ENCODE assay signal across 8 mouse cellular contexts in the genomic region with DNA sequence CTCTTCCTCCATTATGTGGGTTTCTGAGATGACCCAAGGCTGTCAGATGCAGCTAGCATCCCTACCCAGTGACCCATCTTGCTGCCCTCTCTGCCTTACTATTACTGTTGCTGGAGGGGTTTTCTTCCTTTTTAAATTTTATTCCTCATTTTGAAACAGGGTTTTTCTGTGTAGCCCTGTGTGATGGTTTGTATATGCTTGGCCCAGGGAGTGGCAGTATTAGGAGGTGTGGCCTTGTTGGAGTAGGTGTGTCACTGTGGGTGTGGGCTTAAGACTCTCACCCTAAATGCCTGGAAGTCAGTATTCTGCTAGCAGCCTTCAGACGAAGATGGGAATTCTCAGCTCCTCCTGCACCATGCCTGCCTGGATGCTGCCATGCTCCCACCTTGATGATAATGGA. TPM values are rescaled to one million over a fixed set of nuclear protein-coding genes. Genes with fewer than 3 reads are reported as not detected.
DNase-seq lines count a peak whose midpoint lies in the region; ATAC-seq and TF ChIP-seq lines count a peak whose summit lies in the region.
"Not testable (repeated sequence)": the region's sequence is repeated elsewhere in the genome, so short reads cannot be mapped to it uniquely, and the experiment has no call there.

Gene Fam118a, plus strand, starts transcription at position 301 of the 400 bp plus-strand sequence.

- not testable (repeated sequence) for H3K4me3 ChIP-seq in CH12.LX (replicated peaks in 1 of 3; ENCODE audit: low read depth in 2 of 3, low read length in 2 of 3, poor library complexity in 1 of 3); cortical plate, adult 2 months (ENCODE audit: insufficient read depth, low read length); forebrain, postnatal 0 days (ENCODE audit: low read depth, low read length); kidney, embryonic 14.5 days (ENCODE audit: low read length); lung, embryonic 16.5 days (ENCODE audit: low read length); neural tube, embryonic 13.5 days

- dilution Hi-C loops in CH12.LX (cut with MboI; ENCODE audit: extremely low pct_ligation_motif_present, extremely low pct_unique_long_range_greater_than_20kb, low sequenced_read_pairs) = not testable (repeated sequence)

- not testable (repeated sequence) for TF ChIP-seq RAD21 in CH12.LX (IDR thresholded peaks at IDR 0.05; ENCODE audit: low read depth, low read length)

- H3K79me2 ChIP-seq in CH12.LX (replicated peaks; ENCODE audit: control insufficient read depth, extremely low read depth, insufficient read depth, poor library complexity, severe bottlenecking) = not testable (repeated sequence)

- not testable (repeated sequence) for H3K9me3 ChIP-seq in CH12.LX (replicated peaks; ENCODE audit: low read length); forebrain, postnatal 0 days (ENCODE audit: low read length); kidney, embryonic 14.5 days (ENCODE audit: control insufficient read depth, low read length); lung, embryonic 16.5 days (ENCODE audit: control insufficient read depth, low read length); neural tube, embryonic 13.5 days

- TF ChIP-seq EP300 in CH12.LX (IDR thresholded peaks at IDR 0.05; ENCODE audit: low read length) = not testable (repeated sequence)

- TF ChIP-seq POLR2A in CH12.LX (IDR thresholded peaks at IDR 0.05; ENCODE audit: low read depth, low read length); cortical plate, adult 2 months (IDR thresholded peaks at IDR 0.05; ENCODE audit: extremely low read depth, insufficient read depth, low read length): not testable (repeated sequence)

- intact Hi-C loops in left cerebral cortex, postnatal 10 days (cut with DNase I) = not testable (repeated sequence)

- not testable (repeated sequence) for H3K4me2 ChIP-seq in CH12.LX (ENCODE audit: insufficient read depth, low read depth, poor library complexity, severe bottlenecking); forebrain, postnatal 0 days (ENCODE audit: low read depth); kidney, embryonic 14.5 days (replicated peaks; ENCODE audit: low read depth, low read length); lung, embryonic 16.5 days (ENCODE audit: low read depth, low read length); neural tube, embryonic 13.5 days

- in situ Hi-C loops in CH12.LX (cut with MboI; ENCODE audit: low pct_ligation_motif_present, low pct_unique_long_range_greater_than_20kb, low sequenced_read_pairs) = not testable (repeated sequence)

- H3K27ac ChIP-seq in CH12.LX (ENCODE audit: insufficient read depth, low read depth); cortical plate, adult 2 months (ENCODE audit: insufficient read depth, low read length); forebrain, postnatal 0 days (ENCODE audit: low read depth, low read length); kidney, embryonic 14.5 days (ENCODE audit: low read depth, low read length); lung, embryonic 16.5 days (ENCODE audit: low read length); neural tube, embryonic 13.5 days (replicated peaks): not testable (repeated sequence)

- not testable (repeated sequence) for H3K36me3 ChIP-seq in CH12.LX (replicated peaks in 1 of 2; ENCODE audit: control insufficient read depth in 1 of 2, insufficient read depth in 1 of 2, low read length in 1 of 2); forebrain, postnatal 0 days (ENCODE audit: insufficient read depth); kidney, embryonic 14.5 days (ENCODE audit: control insufficient read depth, insufficient read depth, low read length); lung, embryonic 16.5 days (ENCODE audit: control insufficient read depth, insufficient read depth, low read length); neural tube, embryonic 13.5 days

- not testable (repeated sequence) for DNase-seq in CH12.LX (ENCODE audit: extremely low read depth); forebrain, postnatal 0 days; heart, postnatal 4 days; left cerebral cortex, postnatal 10 days (ENCODE audit: extremely low spot score in 1 of 2, low spot score in 2 of 2)

- H3K4me1 ChIP-seq in CH12.LX (ENCODE audit: control insufficient read depth in 1 of 2, insufficient read depth in 2 of 2); cortical plate, adult 2 months (ENCODE audit: control insufficient read depth, insufficient read depth, low read length); forebrain, postnatal 0 days (ENCODE audit: insufficient read depth); kidney, embryonic 14.5 days (ENCODE audit: control insufficient read depth, insufficient read depth, low read length); lung, embryonic 16.5 days (replicated peaks; ENCODE audit: control insufficient read depth, insufficient read depth, low read length); neural tube, embryonic 13.5 days (replicated peaks): not testable (repeated sequence)

- WGBS in forebrain, postnatal 0 days = 47% methylated on average over 1 of the region's 1 CpGs
- 52% methylated on average over 1 of the region's 1 CpGs for WGBS in kidney, embryonic 14.5 days
- WGBS in lung, embryonic 16.5 days = 35% methylated on average over 1 of the region's 1 CpGs
- whole genome bisulfite sequencing in neural tube, embryonic 13.5 days = 65% methylated on average over 1 of the region's 1 CpGs

- H3K9ac ChIP-seq in CH12.LX (ENCODE audit: insufficient read depth, low read depth); forebrain, postnatal 0 days; kidney, embryonic 14.5 days (ENCODE audit: low read depth, low read length); lung, embryonic 16.5 days (ENCODE audit: low read length); neural tube, embryonic 13.5 days: not testable (repeated sequence)

- TF ChIP-seq CTCF in CH12.LX (conservative IDR thresholded peaks at IDR 0.05 in 1 of 2, IDR thresholded peaks at IDR 0.05 in 1 of 2; ENCODE audit: low read depth in 2 of 2, low read length in 2 of 2); cortical plate, adult 2 months (IDR thresholded peaks at IDR 0.05; ENCODE audit: extremely low read depth, insufficient read depth, low read length); forebrain, postnatal 0 days (IDR thresholded peaks at IDR 0.05; ENCODE audit: low read depth): not testable (repeated sequence)

- ATAC-seq in forebrain, postnatal 0 days; kidney, embryonic 14.5 days (ENCODE audit: low FRiP score, low TSS enrichment); lung, embryonic 16.5 days (ENCODE audit: low read depth); neural tube, embryonic 13.5 days (ENCODE audit: low read depth): not testable (repeated sequence)

- H3K27me3 ChIP-seq in CH12.LX (replicated peaks) = peaks cover 11% of the 10 kb centered on the region
- not testable (repeated sequence) for H3K27me3 ChIP-seq in forebrain, postnatal 0 days (ENCODE audit: insufficient read depth, low read length); kidney, embryonic 14.5 days (ENCODE audit: control insufficient read depth, insufficient read depth, low read length); lung, embryonic 16.5 days (ENCODE audit: control insufficient read depth, insufficient read depth, low read depth, low read length); neural tube, embryonic 13.5 days

RNA-seq across cellular contexts. Expression of gene Fam118a, which starts in this region (rescaled TPM):
- total RNA-seq in CH12.LX (2012; rRNA removed) (13.1 and 14.1 TPM in 2 replicates), CH12.LX (2014; rRNA removed) (18.2 and 18.4 TPM in 2 replicates)
- 15.0 and 15.5 TPM in 2 replicates for polyA plus RNA-seq in CH12.LX (2012; ENCODE audit: insufficient read length, low read depth)
- polyA plus RNA-seq in cortical plate, adult 2 months (2012; rRNA removed) = 14.2 and 17.6 TPM in 2 replicates
- 27.9 and 32.8 TPM in 2 replicates for total RNA-seq in forebrain, postnatal 0 days (2014; rRNA removed)
- 27.2 and 30.6 TPM in 2 replicates for polyA plus RNA-seq in forebrain, postnatal 0 days (2015; fragmentation: Nextera tagmentation; extraction: Ambion mirVana)
- 10 to 100 TPM; 14.6 to 14.9 TPM for total RNA-seq in heart, postnatal 4 days (2021)
- 17.3 and 23.2 TPM in 2 replicates for polyA plus RNA-seq in kidney, embryonic 14.5 days (2014; fragmentation: Nextera tagmentation; extraction: Ambion mirVana)
- 10 to 100 TPM; 25.4 to 26.3 TPM for total RNA-seq in left cerebral cortex, postnatal 10 days (2021)
- 31.9 and 34.1 TPM in 2 replicates for polyA plus RNA-seq in lung, embryonic 16.5 days (2015; fragmentation: Nextera tagmentation; extraction: Ambion mirVana)
- polyA plus RNA-seq in neural tube, embryonic 13.5 days (2015; fragmentation: Nextera tagmentation; extraction: Ambion mirVana) = 25.6 and 28.2 TPM in 2 replicates
